Mouse (Mus musculus): ENCODE results near the gene Pex14. TPM values are rescaled to one million over a fixed set of nuclear protein-coding genes. Genes with fewer than 3 reads are reported as not detected.

The Pex14 gene
- 32.7 TPM for polyA plus RNA-seq (2017; shearing (Covaris generic))

GRCm38 (mm10) chr4:149099369-149100017 is at the start of gene Pex14:
TSS of gene Pex14 (minus strand) at chr4:149099876.

DNA sequence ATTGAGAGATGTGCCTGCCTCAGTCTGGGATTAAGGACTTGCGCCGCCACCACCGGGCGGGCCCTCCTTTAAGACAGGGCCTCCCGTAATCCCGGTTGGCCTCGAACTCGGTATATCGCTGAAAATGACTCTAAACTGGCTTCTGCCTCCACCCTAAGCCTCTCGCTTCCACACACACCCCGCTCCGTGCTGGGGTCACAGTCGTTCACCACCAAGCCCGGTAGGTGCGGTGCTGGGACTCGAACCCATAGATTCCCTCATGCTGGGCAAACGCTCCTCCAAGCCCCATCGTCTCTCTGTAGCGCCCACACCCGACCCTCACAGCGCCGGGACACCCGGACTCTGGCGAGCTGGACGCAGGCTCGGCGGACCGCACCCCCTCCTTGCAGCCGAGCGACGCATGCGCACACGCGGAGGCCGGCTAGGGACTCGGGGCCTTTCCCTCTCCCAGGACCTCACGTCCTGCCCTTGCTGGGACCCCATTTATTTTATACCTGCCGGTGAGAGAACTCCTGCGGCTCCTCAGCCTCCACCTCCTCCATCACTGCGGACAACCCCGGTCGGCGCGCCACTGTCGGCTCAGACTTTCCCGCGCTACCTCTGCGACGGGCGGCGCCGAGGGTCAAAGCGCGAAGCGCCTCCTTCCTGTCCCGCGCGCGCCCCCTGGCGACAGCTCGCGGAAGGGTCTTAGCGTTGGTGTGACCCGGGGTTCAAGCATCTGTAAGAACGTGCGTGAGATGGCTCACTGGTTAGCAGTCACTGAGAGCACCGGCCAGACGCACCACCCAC is 37.5 kb upstream of the Pex14 start, which contains the start of gene Cenps:
TSS of gene Cenps (minus strand) at position 648 of the 789 bp plus-strand sequence.

GRCm38 (mm10) chr4:149126663-149127062 is 27.0 kb upstream of the Pex14 start, which contains the start of gene Cort:
TSS of gene Cort (minus strand) at chr4:149126763.

DNA sequence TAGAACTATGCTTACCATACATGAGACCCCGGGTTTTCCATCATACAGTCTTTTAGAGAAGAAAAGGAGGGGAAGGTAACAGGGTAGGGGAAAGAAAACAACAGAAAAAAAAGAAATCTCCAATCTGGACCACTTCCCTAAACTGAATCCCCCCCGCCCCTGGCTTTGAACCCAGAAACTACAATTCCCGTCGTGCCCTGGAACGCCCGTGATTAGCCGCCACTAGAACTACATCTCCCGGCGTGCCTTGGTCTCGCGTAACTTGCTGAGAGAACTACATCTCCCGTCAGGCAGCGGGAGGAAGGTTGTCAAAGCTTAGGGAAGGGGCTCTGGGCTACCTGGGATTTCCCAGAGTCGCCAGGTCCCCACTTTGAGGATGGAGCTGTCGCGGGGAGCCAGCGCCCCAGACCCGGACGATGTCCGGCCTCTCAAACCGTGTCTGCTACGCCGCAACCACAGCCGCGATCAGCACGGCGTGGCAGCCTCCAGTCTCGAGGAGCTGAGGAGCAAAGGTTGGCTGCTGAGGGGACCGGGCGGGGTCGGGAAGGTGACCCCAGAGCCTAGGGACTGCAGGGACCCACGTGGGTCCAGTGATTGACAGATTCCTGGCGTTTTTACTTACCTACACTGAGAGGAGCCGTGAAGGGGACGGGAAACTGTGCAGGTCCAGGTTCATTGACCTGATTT is 4.3 kb upstream of the Pex14 start, which contains the start of gene Dffa:
TSS of gene Dffa (plus strand) at position 272 of the 687 bp plus-strand sequence.

Other genes starting within 250 kb of the Pex14 start
- 21.8 TPM for gene Dffa, start 4.3 kb upstream of the Pex14 start, polyA plus RNA-seq (2017; shearing (Covaris generic))
- not detected for gene Cort, start 26.9 kb upstream of the Pex14 start, polyA plus RNA-seq (2017; shearing (Covaris generic))
- gene Cenps, start 37.8 kb upstream of the Pex14 start, polyA plus RNA-seq (2017; shearing (Covaris generic)) = 1.9 TPM
- 38.1 TPM for gene Pgd, start 66.9 kb upstream of the Pex14 start, polyA plus RNA-seq (2017; shearing (Covaris generic))
- 62.7 TPM for gene Kif1b, start 207.8 kb upstream of the Pex14 start, polyA plus RNA-seq (2017; shearing (Covaris generic))

Data from effector memory CD4-positive, alpha-beta T cell, adult 5 months (primary cell).